Mouse (Mus musculus): Measurements from ENCODE around the gene Gli3.

DNA sequence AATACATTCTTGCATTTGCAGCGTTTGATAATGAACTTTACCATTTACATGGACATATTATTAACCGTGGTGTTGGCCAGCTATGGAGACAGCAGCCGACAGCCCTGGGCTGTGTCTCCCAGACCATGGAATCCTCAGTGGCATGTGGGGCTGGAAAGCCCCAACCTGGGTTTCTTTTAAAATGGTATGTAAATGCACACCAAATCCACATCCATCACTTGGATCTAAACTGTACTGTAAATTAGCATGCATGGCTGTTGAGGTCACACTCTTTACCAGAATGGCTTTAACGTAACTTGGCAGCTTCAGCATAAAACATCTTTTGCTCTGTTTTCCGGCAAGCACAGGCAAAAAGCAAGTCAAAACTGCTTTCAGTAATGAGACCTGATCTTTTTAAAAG, 117.4 kb downstream of the Gli3 start:
- TF ChIP-seq POLR2A (IDR thresholded peaks at IDR 0.05; ENCODE audit: insufficient read depth, low read length) = no peak
- no peak for TF ChIP-seq CTCF (IDR thresholded peaks at IDR 0.05; ENCODE audit: low read depth, low read length)
- TF ChIP-seq EP300 (IDR thresholded peaks at IDR 0.05; ENCODE audit: insufficient read depth, low read depth, low read length) = no peak
